Mouse (Mus musculus): ENCODE results near the gene Wdr48. TPM values are rescaled to one million over a fixed set of nuclear protein-coding genes. Genes with fewer than 3 reads are reported as not detected.

Gene Wdr48
- total and polyA plus RNA-seq, 3 experiments, result 26.9 to 32.3 (median 32.0) TPM

DNA sequence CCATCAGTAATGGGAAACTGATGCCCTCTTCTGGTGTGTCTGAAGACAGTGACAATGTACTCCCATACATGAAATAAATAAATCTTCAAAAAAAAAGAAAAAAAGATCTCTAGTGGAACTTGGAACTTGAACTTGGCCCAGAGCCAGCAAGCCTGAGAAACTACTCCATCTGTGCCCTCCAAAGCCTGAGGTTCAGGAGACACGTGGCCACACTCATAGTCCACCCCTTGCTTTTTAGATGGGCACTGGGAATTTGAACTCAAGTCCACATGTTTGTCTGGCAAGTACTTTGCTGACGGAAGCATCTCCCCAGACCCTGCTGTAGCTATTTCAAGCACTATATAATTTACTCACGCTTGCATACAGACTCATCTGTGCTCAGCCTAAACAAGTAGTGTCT is 70.5 kb downstream of the Wdr48 start:
- no peak for TF ChIP-seq MAX (IDR thresholded peaks at IDR 0.05; ENCODE audit: low read length)
- no peak for TF ChIP-seq E2F4 (IDR thresholded peaks at IDR 0.05; ENCODE audit: insufficient replicate concordance, low read depth, low read length)
- no peak for TF ChIP-seq ELF1 (IDR thresholded peaks at IDR 0.05; ENCODE audit: low read depth, low read length)
- no peak for TF ChIP-seq JUND (conservative IDR thresholded peaks at IDR 0.05; ENCODE audit: low read depth, low read length)
- TF ChIP-seq MAZ (IDR thresholded peaks at IDR 0.05; ENCODE audit: low read depth, low read length), result no peak
- no peak for TF ChIP-seq KAT2A (IDR thresholded peaks at IDR 0.05; ENCODE audit: insufficient replicate concordance, low read length)
- no peak for TF ChIP-seq MEF2A (IDR thresholded peaks at IDR 0.05; ENCODE audit: borderline replicate concordance, low read depth, low read length)
- no peak for TF ChIP-seq ZC3H11A (IDR thresholded peaks at IDR 0.05; ENCODE audit: low read depth, low read length)
- TF ChIP-seq IRF4 (IDR thresholded peaks at IDR 0.05; ENCODE audit: low read depth, low read length), result no peak
- no peak for TF ChIP-seq BHLHE40 (IDR thresholded peaks at IDR 0.05; ENCODE audit: low read depth, low read length)
- peaks cover 5% of the 10 kb centered on the region for H3K27me3 ChIP-seq (replicated peaks)
- H3K79me2 ChIP-seq (replicated peaks; ENCODE audit: control insufficient read depth, extremely low read depth, insufficient read depth, poor library complexity, severe bottlenecking), result no peaks in the 10 kb centered on the region
- in situ Hi-C loops (cut with MboI; ENCODE audit: low pct_ligation_motif_present, low pct_unique_long_range_greater_than_20kb, low sequenced_read_pairs), result loop anchor here (5.0 kb wide), 1 partner anchor 52 kb away; no protein-coding TSS in a partner anchor
- H3K9ac ChIP-seq (ENCODE audit: insufficient read depth, low read depth), result no peak overlapping the region
- H3K4me2 ChIP-seq (ENCODE audit: insufficient read depth, low read depth, poor library complexity, severe bottlenecking), result no peak overlapping the region
- H3K4me3 ChIP-seq (replicated peaks in 1 of 3; ENCODE audit: low read depth in 2 of 3, low read length in 2 of 3, poor library complexity in 1 of 3), result no peak overlapping the region
- no peak for DNase-seq (ENCODE audit: extremely low read depth)
- H3K36me3 ChIP-seq (replicated peaks in 1 of 2; ENCODE audit: control insufficient read depth in 1 of 2, insufficient read depth in 1 of 2, low read length in 1 of 2), result peaks cover 0 to 3% of the 10 kb centered on the region in 2 experiments
- peaks cover 8 to 18% of the 10 kb centered on the region in 2 experiments for H3K4me1 ChIP-seq (ENCODE audit: control insufficient read depth in 1 of 2, insufficient read depth in 2 of 2)
- dilution Hi-C loops (cut with MboI; ENCODE audit: extremely low pct_ligation_motif_present, extremely low pct_unique_long_range_greater_than_20kb, low sequenced_read_pairs), result no loop called here
- no peak overlapping the region for H3K27ac ChIP-seq (ENCODE audit: insufficient read depth, low read depth)
- no peaks in the 10 kb centered on the region for H3K9me3 ChIP-seq (replicated peaks; ENCODE audit: low read length)

DNA sequence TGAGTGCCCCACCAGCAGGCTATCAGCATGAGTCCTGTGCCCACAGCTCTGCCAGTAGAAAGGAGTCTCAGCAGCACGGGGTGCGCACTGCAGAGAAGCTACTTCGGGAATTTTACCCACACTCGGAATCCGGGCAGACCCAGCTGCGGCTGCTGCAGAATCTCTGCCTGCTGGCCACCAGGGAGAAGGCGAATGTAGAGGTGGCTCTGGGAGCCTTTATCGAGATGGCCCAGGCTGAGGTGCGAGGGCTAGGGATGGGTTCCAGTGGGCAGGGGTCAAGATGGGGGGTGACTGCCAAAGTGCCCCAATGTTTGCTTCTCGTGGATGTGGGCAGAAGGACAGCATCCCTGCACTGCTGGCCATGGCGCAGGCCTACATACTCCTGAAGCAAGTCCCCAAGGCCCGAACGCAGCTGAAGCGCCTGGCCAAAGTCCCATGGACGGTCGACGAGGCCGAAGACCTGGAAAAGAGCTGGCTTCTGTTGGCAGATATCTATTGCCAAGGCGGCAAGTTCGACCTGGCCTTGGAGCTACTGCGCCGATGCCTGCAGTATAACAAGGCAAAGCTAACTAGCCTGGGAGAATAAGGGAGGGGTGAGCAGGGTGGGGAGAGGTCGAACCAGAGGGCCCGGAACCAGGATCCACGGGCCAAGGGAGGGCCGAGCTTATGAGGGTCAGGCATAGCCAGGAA is 71.7 kb downstream of the Wdr48 start:
- H3K4me1 ChIP-seq (ENCODE audit: control insufficient read depth in 1 of 2, insufficient read depth in 2 of 2), result peaks cover 16 to 30% of the 10 kb centered on the region in 2 experiments
- no peak overlapping the region for H3K4me3 ChIP-seq (replicated peaks in 1 of 3; ENCODE audit: low read depth in 2 of 3, low read length in 2 of 3, poor library complexity in 1 of 3)

More for the DNA sequence above, 71.7 kb downstream of the Wdr48 start:
- Histone ChIP-seq H3K36me3 (replicated peaks in 1 of 2; ENCODE audit: control insufficient read depth in 1 of 2, insufficient read depth in 1 of 2, low read length in 1 of 2) (peaks cover 5 to 14% of the 10 kb centered on the region in 2 experiments), H3K79me2 (replicated peaks; ENCODE audit: control insufficient read depth, extremely low read depth, insufficient read depth, poor library complexity, severe bottlenecking) (no peaks in the 10 kb centered on the region), H3K9me3 (replicated peaks; ENCODE audit: low read length) (no peaks in the 10 kb centered on the region), H3K27me3 (replicated peaks) (peaks cover 2% of the 10 kb centered on the region), H3K27ac (ENCODE audit: insufficient read depth, low read depth) (no peak overlapping the region), H3K9ac (ENCODE audit: insufficient read depth, low read depth) (no peak overlapping the region), H3K4me2 (ENCODE audit: insufficient read depth, low read depth, poor library complexity, severe bottlenecking) (no peak overlapping the region)
- dilution Hi-C loops (cut with MboI; ENCODE audit: extremely low pct_ligation_motif_present, extremely low pct_unique_long_range_greater_than_20kb, low sequenced_read_pairs), result no loop called here
- DNase-seq (ENCODE audit: extremely low read depth), result no peak
- TF ChIP-seq CTCF (conservative IDR thresholded peaks at IDR 0.05 in 1 of 2, IDR thresholded peaks at IDR 0.05 in 1 of 2; ENCODE audit: low read depth in 2 of 2, low read length in 2 of 2) (no peak), RCOR1 (conservative IDR thresholded peaks at IDR 0.05; ENCODE audit: low read depth, low read length) (no peak), PAX5 (IDR thresholded peaks at IDR 0.05; ENCODE audit: low read length) (no peak), ZKSCAN1 (IDR thresholded peaks at IDR 0.05; ENCODE audit: borderline replicate concordance, low read depth, low read length) (no peak), IRF4 (IDR thresholded peaks at IDR 0.05; ENCODE audit: low read depth, low read length) (no peak), ZC3H11A (IDR thresholded peaks at IDR 0.05; ENCODE audit: low read depth, low read length) (no peak), HCFC1 (IDR thresholded peaks at IDR 0.05; ENCODE audit: low read depth, low read length) (no peak), MYC (IDR thresholded peaks at IDR 0.05; ENCODE audit: low read depth, low read length) (no peak), BHLHE40 (IDR thresholded peaks at IDR 0.05; ENCODE audit: low read depth, low read length) (no peak), RAD21 (IDR thresholded peaks at IDR 0.05; ENCODE audit: low read depth, low read length) (no peak), EP300 (IDR thresholded peaks at IDR 0.05; ENCODE audit: low read length) (no peak)
- in situ Hi-C loops (cut with MboI; ENCODE audit: low pct_ligation_motif_present, low pct_unique_long_range_greater_than_20kb, low sequenced_read_pairs), result loop anchor here (5.0 kb wide), 1 partner anchor 51 kb away; no protein-coding TSS in a partner anchor

Data from CH12.LX (cell line).